In the genomic region with DNA sequence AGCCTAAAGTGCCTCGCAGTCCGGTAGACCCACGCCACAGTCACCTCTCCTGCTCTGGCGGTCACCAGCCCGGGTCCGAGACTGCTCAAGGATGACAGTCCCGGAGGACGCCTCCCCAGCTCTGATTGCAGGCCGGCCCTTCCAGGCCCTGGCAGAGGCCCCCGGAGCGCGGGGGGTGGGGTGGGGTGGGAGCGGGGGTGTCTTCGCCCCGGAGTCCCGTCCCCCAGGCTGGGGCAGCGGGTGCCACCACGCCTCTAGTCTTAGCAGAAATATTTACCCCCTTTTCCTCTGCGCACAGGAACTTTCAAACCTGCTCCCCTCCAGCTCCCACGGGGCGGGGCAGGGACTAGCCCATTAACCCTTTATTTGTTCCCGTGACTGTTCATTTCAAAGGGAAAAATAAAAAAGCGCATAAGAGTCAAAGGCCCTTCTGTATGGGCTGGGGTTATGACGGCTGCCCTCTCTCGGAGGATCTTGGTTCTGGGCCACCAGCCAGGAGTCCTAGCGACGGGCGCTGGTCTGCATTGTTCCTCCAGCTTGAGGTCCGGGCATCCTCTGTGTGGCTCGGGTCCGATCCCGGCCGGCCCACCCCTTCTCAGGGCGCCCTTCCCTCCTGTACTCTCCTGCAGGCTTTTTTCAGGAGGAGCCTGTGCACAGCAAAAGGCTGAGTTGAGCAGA, we compare ENCODE assay signal across 7 mouse cellular contexts. TPM values are rescaled to one million over a fixed set of nuclear protein-coding genes. Genes with fewer than 3 reads are reported as not detected.
DNase-seq lines count a peak whose midpoint lies in the region; ATAC-seq and TF ChIP-seq lines count a peak whose summit lies in the region.

No protein-coding gene starts in this region.

- H3K27ac ChIP-seq in forebrain, embryonic 12.5 days, result peak overlapping the region; percentile 65; the same call in 1 of the 2 replicates
- peak overlapping the region; percentile 84 for H3K27ac ChIP-seq in hindbrain, embryonic 10.5 days

- no peaks in the 10 kb centered on the region for H3K9me3 ChIP-seq in forebrain, embryonic 12.5 days
- no peaks in the 10 kb centered on the region for H3K9me3 ChIP-seq in hindbrain, embryonic 10.5 days

- H3K4me2 ChIP-seq in forebrain, embryonic 12.5 days, result peak overlapping the region; percentile 86

- no peaks in the 10 kb centered on the region for H3K36me3 ChIP-seq in forebrain, embryonic 12.5 days (replicated peaks)
- H3K36me3 ChIP-seq in hindbrain, embryonic 10.5 days, result no peaks in the 10 kb centered on the region

- DNase-seq in Muller cell, postnatal 12 days (ENCODE audit: inconsistent ontology term), result peak; percentile 82
- no peak for DNase-seq in brain, embryonic 14.5 days (ENCODE audit: low read depth)
- DNase-seq in hindbrain, embryonic 10.5 days (ENCODE audit: low spot score), result peak; percentile 77
- peak; percentile 47 to 64 for DNase-seq in layer of hippocampus, postnatal 10 days (ENCODE audit: low spot score in 2 of 2)
- DNase-seq in right cerebral cortex, postnatal 4 days, result peak; percentile 58

- under 1% methylated on average over 34 of the region's 34 CpGs for WGBS in forebrain, embryonic 12.5 days
- under 1% methylated on average over 34 of the region's 34 CpGs for WGBS in hindbrain, embryonic 10.5 days

- peak overlapping the region; percentile 47 for H3K4me3 ChIP-seq in forebrain, embryonic 12.5 days (replicated peaks)
- peak overlapping the region; percentile 74 for H3K4me3 ChIP-seq in hindbrain, embryonic 10.5 days

- peak overlapping the region; percentile 61 for H3K9ac ChIP-seq in forebrain, embryonic 12.5 days

- peak; percentile 16; the same call in 1 of the 2 replicates for TF ChIP-seq CTCF in brain, embryonic 14.5 days (IDR thresholded peaks at IDR 0.05; ENCODE audit: borderline replicate concordance, extremely low read depth, insufficient read depth, insufficient read length)

- peak; percentile 85 for ATAC-seq in forebrain, embryonic 12.5 days (ENCODE audit: low FRiP score)
- peak; percentile 53 for ATAC-seq in megakaryocyte, adult 5-6 weeks (ENCODE audit: poor library complexity, severe bottlenecking)

- H3K4me1 ChIP-seq in forebrain, embryonic 12.5 days, result peaks cover 22% of the 10 kb centered on the region
- H3K4me1 ChIP-seq in hindbrain, embryonic 10.5 days (replicated peaks), result peaks cover 25% of the 10 kb centered on the region

- TF ChIP-seq POLR2A in brain, embryonic 14.5 days (IDR thresholded peaks at IDR 0.05; ENCODE audit: borderline replicate concordance, extremely low read depth, insufficient read depth, insufficient read length, poor library complexity, severe bottlenecking), result no peak

- H3K27me3 ChIP-seq in forebrain, embryonic 12.5 days, result peaks cover 54% of the 10 kb centered on the region
- peaks cover 71% of the 10 kb centered on the region for H3K27me3 ChIP-seq in hindbrain, embryonic 10.5 days (ENCODE audit: insufficient read depth, poor library complexity, severe bottlenecking)

RNA-seq across cellular contexts. Expression of gene Shc4, which starts 0.4 kb away (rescaled TPM):
- 1.3 and 2.9 TPM in 2 replicates for polyA plus RNA-seq in brain, embryonic 14.5 days (2012; rRNA removed)
- 1.5 TPM in 2 replicates for polyA plus RNA-seq in forebrain, embryonic 12.5 days (2016; fragmentation: Nextera tagmentation; extraction: Ambion mirVana)
- 1.2 and 2.0 TPM in 2 replicates for polyA plus RNA-seq in hindbrain, embryonic 10.5 days (2016; fragmentation: Nextera tagmentation; extraction: Ambion mirVana)
- total RNA-seq in layer of hippocampus, postnatal 10 days (2021), result 1 to 10 TPM; 6.5 to 6.8 TPM
- total RNA-seq in megakaryocyte, adult 5-6 weeks (2015), result 0.13 and 0.46 TPM in 2 replicates
- total RNA-seq in megakaryocyte, adult 5-6 weeks (2017), result 0.07 and 0.16 TPM in 2 replicates

RNA-seq across cellular contexts. Expression of gene Eid1, which starts 50.7 kb away (rescaled TPM):
- 244 and 326 TPM in 2 replicates for polyA plus RNA-seq in brain, embryonic 14.5 days (2012; rRNA removed)
- 297 and 310 TPM in 2 replicates for polyA plus RNA-seq in forebrain, embryonic 12.5 days (2016; fragmentation: Nextera tagmentation; extraction: Ambion mirVana)
- polyA plus RNA-seq in hindbrain, embryonic 10.5 days (2016; fragmentation: Nextera tagmentation; extraction: Ambion mirVana), result 142 and 175 TPM in 2 replicates
- total RNA-seq in layer of hippocampus, postnatal 10 days (2021), result 100 to 1,000 TPM; 463 to 466 TPM
- total RNA-seq in megakaryocyte, adult 5-6 weeks (2015), result 66.2 and 78.6 TPM in 2 replicates
- total RNA-seq in megakaryocyte, adult 5-6 weeks (2017), result 112 and 121 TPM in 2 replicates

RNA-seq across cellular contexts. Expression of gene Secisbp2l, which starts 59.1 kb away (rescaled TPM):
- 14.7 and 28.4 TPM in 2 replicates for polyA plus RNA-seq in brain, embryonic 14.5 days (2012; rRNA removed)
- polyA plus RNA-seq in forebrain, embryonic 12.5 days (2016; fragmentation: Nextera tagmentation; extraction: Ambion mirVana), result 30.1 and 31.1 TPM in 2 replicates
- 16.7 and 18.5 TPM in 2 replicates for polyA plus RNA-seq in hindbrain, embryonic 10.5 days (2016; fragmentation: Nextera tagmentation; extraction: Ambion mirVana)
- 10 to 100 TPM; 84.8 to 89.2 TPM for total RNA-seq in layer of hippocampus, postnatal 10 days (2021)
- 19.1 and 20.8 TPM in 2 replicates for total RNA-seq in megakaryocyte, adult 5-6 weeks (2015)
- 28.1 and 35.0 TPM in 2 replicates for total RNA-seq in megakaryocyte, adult 5-6 weeks (2017)
